Mouse (Mus musculus) liver, adult 2 months (tissue): ENCODE results near the gene Ly6f. TPM values are rescaled to one million over a fixed set of nuclear protein-coding genes. Genes with fewer than 3 reads are reported as not detected.

Source experiments
- DNase-seq: peaks from one replicate; pipeline ENCODE4 v3.0.0-alpha.2; 2011; ENCODE audit warnings: low read depth, low spot score; ENCODE audit errors: extremely low read depth
- H3K27ac ChIP-seq: fragments of 200-500 bp; replicated peaks from 2 replicates; pipeline ENCODE4 v1.5.1; 2012; ENCODE audit warnings: low read depth, mild to moderate bottlenecking, control low read depth, inconsistent platforms, low read length; ENCODE audit not compliant: insufficient read depth
- H3K27me3 ChIP-seq: fragments of 200-500 bp; 2 replicates; pipeline ENCODE4 v1.6.1; 2012; ENCODE audit warnings: mild to moderate bottlenecking, moderate library complexity, low read length, inconsistent platforms; ENCODE audit not compliant: control insufficient read depth, insufficient read depth
- H3K36me3 ChIP-seq: fragments of 200-500 bp; 2 replicates; pipeline ENCODE4 v1.6.1; 2012; ENCODE audit warnings: low read length, inconsistent platforms; ENCODE audit not compliant: control insufficient read depth, insufficient read depth
- H3K4me1 ChIP-seq: fragments of 200-500 bp; 2 replicates; pipeline ENCODE4 v1.6.1; 2011; ENCODE audit warnings: low read length; ENCODE audit not compliant: control insufficient read depth, insufficient read depth
- H3K4me3 ChIP-seq: fragments of 200-500 bp; 2 replicates; pipeline ENCODE4 v1.5.1; 2011; ENCODE audit warnings: low read depth, mild to moderate bottlenecking, control low read depth, low read length, moderate library complexity; ENCODE audit not compliant: insufficient read depth
- H3K79me2 ChIP-seq: fragments of 200-500 bp; 2 replicates; pipeline ENCODE4 v1.6.1; 2012; ENCODE audit warnings: inconsistent platforms, mild to moderate bottlenecking, low read length, moderate library complexity; ENCODE audit not compliant: control insufficient read depth, insufficient read depth
- H3K9ac ChIP-seq: fragments of 200-500 bp; 2 replicates; pipeline ENCODE4 v1.6.1; 2012; ENCODE audit warnings: low read depth, mild to moderate bottlenecking, control low read depth, inconsistent platforms, low read length
- CTCF ChIP-seq: fragments of 200-500 bp; IDR thresholded peaks from 2 replicates; pipeline ENCODE4 v1.5.1; 2011; ENCODE audit warnings: low read depth, low read length, control low read depth
- POLR2A ChIP-seq: fragments of 200-500 bp; IDR thresholded peaks from 2 replicates; pipeline ENCODE4 v1.6.1; 2011; ENCODE audit warnings: low read length, control low read depth; ENCODE audit not compliant: insufficient read depth; ENCODE audit errors: extremely low read depth
- WGBS: fragments of 180-500 bp; shearing (Covaris S2); methylation state at CpG from one replicate; pipeline ENCODE4 v1.1.7; 2018; 5-methylcytosine and 5-hydroxymethylcytosine counted together
- polyA plus RNA-seq: library from polyadenylated mRNA; depleted of rRNA; stranded (reverse); fragments of >200 nt; gene quantifications from 2 replicates; pipeline ENCODE4 v1.2.3, GENCODE M21; 2012
- total RNA-seq: library from RNA; depleted of rRNA; stranded (reverse); fragments of >200 nt; gene quantifications from 2 replicates; pipeline ENCODE4 v1.2.3, GENCODE M21; 2014

Gene Ly6f
- total and polyA plus RNA-seq, 2 experiments, result 0.40 to 0.65 TPM

DNA sequence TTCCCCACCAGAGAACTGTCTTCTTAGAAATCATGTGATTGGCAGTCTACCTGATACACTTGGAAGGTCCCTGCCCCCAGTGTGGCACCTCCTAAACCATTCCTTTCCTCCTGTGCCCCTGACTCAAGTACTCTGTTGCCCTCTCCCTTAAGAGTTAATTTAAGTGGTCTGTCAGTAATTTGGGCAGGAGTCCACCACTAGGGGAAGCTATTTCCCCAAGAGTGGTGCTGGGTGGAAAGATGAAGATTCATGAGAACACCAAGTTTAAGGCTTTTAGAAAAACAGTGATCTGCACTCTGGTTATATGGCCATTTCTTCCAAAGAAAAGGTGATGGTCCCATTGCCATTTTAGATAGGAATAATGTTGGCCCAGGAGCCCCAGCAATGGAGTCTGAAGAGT lies 2.4 kb upstream of the Ly6f start:
- H3K79me2 ChIP-seq, result no peaks in the 10 kb centered on the region
- peaks cover 13% of the 10 kb centered on the region for H3K4me1 ChIP-seq
- H3K27me3 ChIP-seq, result no peaks in the 10 kb centered on the region
- peak; percentile 42 for DNase-seq
- no peaks in the 10 kb centered on the region for H3K36me3 ChIP-seq
- no peak overlapping the region for H3K9ac ChIP-seq
- no peak overlapping the region for H3K27ac ChIP-seq
- H3K4me3 ChIP-seq, result no peak overlapping the region
- TF ChIP-seq POLR2A (no peak), CTCF (no peak)

DNA sequence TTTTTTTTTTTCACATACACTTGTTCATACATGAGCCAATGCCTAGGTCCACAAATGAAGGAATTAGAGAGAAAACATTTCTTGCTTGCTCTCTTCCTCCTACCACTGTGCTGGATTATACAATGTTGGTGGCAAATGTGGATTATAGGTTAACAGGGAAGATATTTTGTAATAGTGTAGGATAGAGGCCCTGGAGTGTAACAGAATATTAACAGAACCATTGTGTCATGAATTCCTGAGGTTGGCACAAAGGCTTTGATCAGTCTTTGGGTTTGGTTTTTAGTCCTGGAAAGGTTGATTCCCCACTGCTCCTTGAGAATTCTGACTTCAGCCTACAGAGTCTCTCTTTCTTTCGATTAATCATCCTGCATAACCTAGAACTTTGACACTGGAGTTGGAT lies 1.6 kb upstream of the Ly6f start:
- peaks cover 13% of the 10 kb centered on the region for H3K4me1 ChIP-seq
- no peak overlapping the region for H3K4me3 ChIP-seq
- no peaks in the 10 kb centered on the region for H3K27me3 ChIP-seq
- no peak overlapping the region for H3K9ac ChIP-seq
- H3K79me2 ChIP-seq, result no peaks in the 10 kb centered on the region
- DNase-seq, result no peak
- H3K27ac ChIP-seq, result no peak overlapping the region
- TF ChIP-seq POLR2A (no peak), CTCF (no peak)
- 68% methylated on average over 1 of the region's 1 CpGs for WGBS
- H3K36me3 ChIP-seq, result no peaks in the 10 kb centered on the region

DNA sequence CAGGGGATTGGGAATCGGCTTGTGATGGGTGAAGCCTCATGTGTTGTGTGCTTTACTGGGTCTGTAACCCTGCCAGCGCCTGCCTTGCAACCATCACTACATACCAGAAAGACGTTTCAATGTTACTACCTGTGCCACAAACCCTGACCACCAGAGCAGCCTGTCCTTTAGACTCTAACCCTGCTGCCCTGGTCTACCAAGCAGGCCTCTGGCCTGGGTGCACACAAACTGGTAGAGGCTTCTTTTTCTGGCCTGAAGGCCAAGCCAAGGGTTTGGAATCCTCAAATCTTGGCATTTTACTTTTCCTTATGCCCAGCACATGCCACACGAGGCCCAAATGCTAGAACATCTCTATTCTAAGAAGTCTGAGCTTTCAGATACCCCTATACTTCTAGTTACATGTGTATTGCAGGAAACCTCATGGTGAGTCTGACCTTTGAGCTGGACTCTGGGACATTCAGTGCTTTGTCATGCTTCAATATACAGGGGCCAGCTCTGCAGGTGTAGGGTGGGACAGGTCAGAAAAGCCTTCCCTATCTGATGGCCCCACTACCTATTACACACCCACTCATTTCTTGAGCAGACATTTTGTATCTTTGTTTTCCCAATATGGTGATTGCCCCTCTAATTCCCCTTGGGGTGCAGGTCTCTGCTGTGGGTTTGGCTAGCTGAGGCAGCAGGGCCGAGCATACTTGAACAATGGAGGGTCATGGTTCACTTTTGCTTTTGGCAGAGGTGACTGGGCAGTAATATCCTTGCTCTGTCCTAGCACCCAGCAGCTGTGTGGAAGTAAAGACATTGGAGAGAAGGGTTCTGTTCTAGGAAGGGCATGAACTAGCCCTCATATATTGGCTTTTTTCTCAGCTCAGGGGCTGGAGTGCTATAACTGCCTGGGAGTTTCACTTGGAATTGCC lies 952 bp downstream of the Ly6f start:
- Histone ChIP-seq H3K27me3 (no peaks in the 10 kb centered on the region), H3K4me1 (peaks cover 13% of the 10 kb centered on the region), H3K4me3 (no peak overlapping the region), H3K9ac (no peak overlapping the region), H3K79me2 (no peaks in the 10 kb centered on the region), H3K36me3 (no peaks in the 10 kb centered on the region), H3K27ac (peak overlapping the region; percentile 21; the same call in 1 of the 2 replicates)
- no peak for TF ChIP-seq POLR2A
- TF ChIP-seq CTCF, result no peak
- DNase-seq, result peak; percentile 58
- 60% methylated on average over 5 of the region's 5 CpGs for WGBS

DNA sequence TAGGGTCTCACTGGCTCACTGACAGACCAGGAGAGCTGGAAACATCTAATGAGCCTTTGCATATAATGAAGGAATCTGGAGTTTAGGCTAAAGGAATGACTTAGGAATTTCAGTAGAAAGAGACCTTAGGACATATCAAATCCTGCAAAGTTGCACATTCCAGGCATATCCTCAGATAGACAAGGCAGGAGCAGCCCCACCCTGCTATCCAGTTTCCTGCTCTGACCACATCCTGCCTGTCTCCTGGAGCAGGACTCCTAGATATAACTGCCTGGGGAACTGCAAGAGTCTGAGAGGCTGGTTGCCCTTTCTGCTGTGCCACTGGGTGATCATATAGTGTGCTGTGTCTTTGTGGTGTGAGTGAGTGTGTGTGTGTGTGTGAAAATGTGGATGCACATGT lies 1.9 kb downstream of the Ly6f start:
- no peak overlapping the region for H3K4me3 ChIP-seq
- H3K36me3 ChIP-seq, result no peaks in the 10 kb centered on the region
- no peaks in the 10 kb centered on the region for H3K27me3 ChIP-seq
- DNase-seq, result no peak
- no peaks in the 10 kb centered on the region for H3K79me2 ChIP-seq
- H3K4me1 ChIP-seq, result peaks cover 16% of the 10 kb centered on the region
- H3K9ac ChIP-seq, result no peak overlapping the region
- TF ChIP-seq CTCF (no peak), POLR2A (no peak)
- no peak overlapping the region for H3K27ac ChIP-seq

DNA sequence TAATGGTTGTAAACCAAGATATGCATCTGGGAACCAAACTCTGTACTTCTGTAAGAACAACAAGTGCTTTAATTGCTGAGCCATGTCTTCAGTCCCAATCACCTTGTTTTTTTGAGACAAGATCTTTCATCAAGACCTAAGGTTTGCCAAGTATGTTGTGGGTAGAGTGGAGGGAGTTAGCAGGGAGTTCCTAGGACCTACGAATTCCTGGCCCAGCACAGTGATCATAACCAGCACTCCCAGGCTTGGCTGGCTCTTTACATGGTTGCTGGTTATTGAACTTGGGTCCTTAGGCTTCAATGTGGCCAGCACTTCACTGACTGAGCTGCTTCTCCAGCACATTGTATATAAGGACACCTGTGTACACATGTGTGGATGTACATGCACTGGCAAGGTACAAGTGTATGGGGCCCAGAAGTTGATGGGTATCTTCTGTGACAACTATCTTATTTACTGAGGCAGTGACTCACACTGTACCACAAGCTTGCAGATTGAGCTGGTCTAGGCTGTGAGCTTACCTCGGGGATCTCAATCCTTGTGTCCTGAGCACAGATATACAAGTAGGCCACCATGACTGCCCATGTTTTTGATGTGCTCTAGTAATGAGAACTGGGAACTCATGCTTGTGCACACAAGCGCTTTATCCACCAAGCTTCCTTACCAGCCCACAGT lies 2.6 kb downstream of the Ly6f start:
- DNase-seq, result no peak
- Histone ChIP-seq H3K9ac (no peak overlapping the region), H3K27me3 (no peaks in the 10 kb centered on the region), H3K79me2 (no peaks in the 10 kb centered on the region), H3K36me3 (no peaks in the 10 kb centered on the region), H3K4me1 (peaks cover 16% of the 10 kb centered on the region), H3K4me3 (no peak overlapping the region), H3K27ac (no peak overlapping the region)
- TF ChIP-seq CTCF, result no peak
- TF ChIP-seq POLR2A, result no peak
- 94% methylated on average over 3 of the region's 3 CpGs for WGBS

DNA sequence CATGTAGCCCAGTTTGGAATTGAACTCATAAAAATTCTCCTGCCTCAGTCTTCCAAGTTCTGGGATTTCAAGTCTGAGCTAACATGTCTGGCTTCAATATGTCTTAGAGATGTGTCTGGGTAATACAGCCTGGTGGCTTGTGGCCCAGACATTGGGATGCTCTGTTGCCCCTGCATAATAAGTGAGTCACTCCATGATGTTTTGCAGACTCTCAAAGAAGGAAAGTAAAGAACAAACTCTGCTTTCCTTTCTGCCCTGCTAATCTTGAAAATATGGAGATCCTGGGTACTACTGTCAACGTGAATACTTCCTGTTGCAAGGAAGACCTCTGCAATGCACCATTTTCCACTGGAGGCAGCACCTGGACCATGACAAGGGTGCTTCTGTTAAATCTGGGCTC lies 3.2 kb downstream of the Ly6f start:
- Histone ChIP-seq H3K27me3 (no peaks in the 10 kb centered on the region), H3K9ac (no peak overlapping the region), H3K4me1 (peaks cover 19% of the 10 kb centered on the region), H3K4me3 (no peak overlapping the region), H3K79me2 (no peaks in the 10 kb centered on the region), H3K36me3 (no peaks in the 10 kb centered on the region), H3K27ac (no peak overlapping the region)
- no peak for DNase-seq
- WGBS, result 87% methylated on average over 1 of the region's 1 CpGs
- no peak for TF ChIP-seq POLR2A
- TF ChIP-seq CTCF, result no peak
